Mouse (Mus musculus): ENCODE data around the gene Srrm1. TPM values are rescaled to one million over a fixed set of nuclear protein-coding genes. Genes with fewer than 3 reads are reported as not detected.
"Not testable (repeated sequence)": the region's sequence is repeated elsewhere in the genome, so short reads cannot be mapped to it uniquely, and the experiment has no call there.

Srrm1 gene
- polyA plus RNA-seq, 1 experiment from 2014 or later = 257 TPM

GRCm38 (mm10) chr4:135381355-135381754 lies 28.2 kb upstream of the Srrm1 start:
- H3K9ac ChIP-seq (replicated peaks) = no peak overlapping the region
- ATAC-seq (ENCODE audit: low FRiP score, low read depth) = no peak
- no peaks in the 10 kb centered on the region for H3K36me3 ChIP-seq
- H3K27me3 ChIP-seq = peaks cover 14% of the 10 kb centered on the region
- no peak overlapping the region for H3K27ac ChIP-seq (replicated peaks)
- no peak overlapping the region for H3K4me3 ChIP-seq
- H3K4me1 ChIP-seq = no peaks in the 10 kb centered on the region
- no peak overlapping the region for H3K4me2 ChIP-seq (replicated peaks)
- 57% methylated on average over 8 of the region's 8 CpGs for WGBS
- H3K9me3 ChIP-seq = no peaks in the 10 kb centered on the region

GRCm38 (mm10) chr4:135377241-135377640 lies 24.1 kb upstream of the Srrm1 start:
- WGBS = 84% methylated on average over 11 of the region's 11 CpGs
- H3K27ac ChIP-seq (replicated peaks) = no peak overlapping the region
- no peak overlapping the region for H3K4me2 ChIP-seq (replicated peaks)
- no peak overlapping the region for H3K9ac ChIP-seq (replicated peaks)
- no peak for ATAC-seq (ENCODE audit: low FRiP score, low read depth)
- H3K36me3 ChIP-seq = no peaks in the 10 kb centered on the region
- 0 out of 2 replicates have a peak, but pooled peaks cover 3% of the 10 kb centered on the region for H3K9me3 ChIP-seq
- 0 out of 2 replicates have a peak, but pooled peaks cover 4% of the 10 kb centered on the region for H3K27me3 ChIP-seq
- H3K4me1 ChIP-seq = no peaks in the 10 kb centered on the region
- no peak overlapping the region for H3K4me3 ChIP-seq

- H3K9me3 ChIP-seq = 0 out of 2 replicates have a peak, but pooled peaks cover 3% of the 10 kb centered on the region
- no peak overlapping the region for H3K9ac ChIP-seq (replicated peaks)
- 66% methylated on average over 3 of the region's 3 CpGs for WGBS
- H3K4me1 ChIP-seq = no peaks in the 10 kb centered on the region
- H3K4me3 ChIP-seq = no peak overlapping the region
- 0 out of 2 replicates have a peak, but pooled peaks cover 4% of the 10 kb centered on the region for H3K27me3 ChIP-seq
- no peak overlapping the region for H3K4me2 ChIP-seq (replicated peaks)
- no peak for ATAC-seq (ENCODE audit: low FRiP score, low read depth)
- no peak overlapping the region for H3K27ac ChIP-seq (replicated peaks)
- no peaks in the 10 kb centered on the region for H3K36me3 ChIP-seq
These were observed 22.3 kb upstream of the Srrm1 start for GRCm38 (mm10) chr4:135375444-135375843.

- H3K36me3 ChIP-seq = no peaks in the 10 kb centered on the region
- H3K27me3 ChIP-seq = no peaks in the 10 kb centered on the region
- H3K9ac ChIP-seq (replicated peaks) = no peak overlapping the region
- no peak for ATAC-seq (ENCODE audit: low FRiP score, low read depth)
- no peak overlapping the region for H3K27ac ChIP-seq (replicated peaks)
- no peak overlapping the region for H3K4me2 ChIP-seq (replicated peaks)
- H3K4me3 ChIP-seq = no peak overlapping the region
- H3K9me3 ChIP-seq = 0 out of 2 replicates have a peak, but pooled peaks cover 3% of the 10 kb centered on the region
- H3K4me1 ChIP-seq = no peaks in the 10 kb centered on the region
- WGBS = 77% methylated on average over 5 of the region's 5 CpGs
These were observed 20.2 kb upstream of the Srrm1 start for GRCm38 (mm10) chr4:135373299-135373698.

GRCm38 (mm10) chr4:135370372-135370771 lies 17.3 kb upstream of the Srrm1 start:
- Histone ChIP-seq H3K9ac (replicated peaks) (no peak overlapping the region), H3K27ac (replicated peaks) (no peak overlapping the region), H3K27me3 (no peaks in the 10 kb centered on the region), H3K9me3 (0 out of 2 replicates have a peak, but pooled peaks cover 2% of the 10 kb centered on the region), H3K4me1 (no peaks in the 10 kb centered on the region), H3K36me3 (no peaks in the 10 kb centered on the region), H3K4me3 (no peak overlapping the region), H3K4me2 (replicated peaks) (no peak overlapping the region)
- ATAC-seq (ENCODE audit: low FRiP score, low read depth) = no peak
- WGBS = 79% methylated on average over 11 of the region's 11 CpGs

- Histone ChIP-seq H3K27ac (replicated peaks) (no peak overlapping the region), H3K27me3 (0 out of 2 replicates have a peak, but pooled peaks cover 3% of the 10 kb centered on the region), H3K4me2 (replicated peaks) (no peak overlapping the region), H3K4me1 (0 out of 2 replicates have a peak, but pooled peaks cover 5% of the 10 kb centered on the region), H3K36me3 (no peaks in the 10 kb centered on the region), H3K9ac (replicated peaks) (no peak overlapping the region), H3K9me3 (no peaks in the 10 kb centered on the region), H3K4me3 (no peak overlapping the region)
- ATAC-seq (ENCODE audit: low FRiP score, low read depth) = no peak
- 29% methylated on average over 6 of the region's 6 CpGs for WGBS
These were observed 9.7 kb upstream of the Srrm1 start for GRCm38 (mm10) chr4:135362828-135363227.

- 0 out of 2 replicates have a peak, but pooled peaks cover 5% of the 10 kb centered on the region for H3K4me1 ChIP-seq
- 0 out of 2 replicates have a peak, but pooled peaks cover 3% of the 10 kb centered on the region for H3K27me3 ChIP-seq
- no peak overlapping the region for H3K4me3 ChIP-seq
- H3K27ac ChIP-seq (replicated peaks) = no peak overlapping the region
- H3K9ac ChIP-seq (replicated peaks) = no peak overlapping the region
- H3K9me3 ChIP-seq = no peaks in the 10 kb centered on the region
- no peak overlapping the region for H3K4me2 ChIP-seq (replicated peaks)
- ATAC-seq (ENCODE audit: low FRiP score, low read depth) = no peak
- H3K36me3 ChIP-seq = no peaks in the 10 kb centered on the region
- 91% methylated on average over 12 of the region's 12 CpGs for WGBS
These were observed 8.6 kb upstream of the Srrm1 start for GRCm38 (mm10) chr4:135361722-135362121.

GRCm38 (mm10) chr4:135358736-135359135 lies 5.6 kb upstream of the Srrm1 start:
- Histone ChIP-seq H3K27me3 (0 out of 2 replicates have a peak, but pooled peaks cover 3% of the 10 kb centered on the region), H3K9ac (replicated peaks) (no peak overlapping the region), H3K4me1 (peaks cover 15% of the 10 kb centered on the region), H3K4me2 (replicated peaks) (no peak overlapping the region), H3K27ac (replicated peaks) (no peak overlapping the region), H3K9me3 (no peaks in the 10 kb centered on the region), H3K36me3 (no peaks in the 10 kb centered on the region), H3K4me3 (no peak overlapping the region)
- ATAC-seq (ENCODE audit: low FRiP score, low read depth) = no peak
- WGBS = 1% methylated on average over 6 of the region's 6 CpGs

- Histone ChIP-seq H3K27me3 (0 out of 2 replicates have a peak, but pooled peaks cover 2% of the 10 kb centered on the region), H3K9me3 (no peaks in the 10 kb centered on the region), H3K27ac (replicated peaks) (no peak overlapping the region), H3K4me1 (peaks cover 11% of the 10 kb centered on the region), H3K36me3 (no peaks in the 10 kb centered on the region), H3K9ac (replicated peaks) (no peak overlapping the region), H3K4me2 (replicated peaks) (no peak overlapping the region), H3K4me3 (no peak overlapping the region)
- no peak for ATAC-seq (ENCODE audit: low FRiP score, low read depth)
- 85% methylated on average over 12 of the region's 12 CpGs for WGBS
These were observed 4.2 kb upstream of the Srrm1 start for GRCm38 (mm10) chr4:135357221-135357920.

- ATAC-seq (ENCODE audit: low FRiP score, low read depth) = no peak
- Histone ChIP-seq H3K4me1 (peaks cover 20% of the 10 kb centered on the region), H3K4me3 (no peak overlapping the region), H3K4me2 (replicated peaks) (no peak overlapping the region), H3K27me3 (no peaks in the 10 kb centered on the region), H3K9ac (replicated peaks) (0 out of 2 replicates have a peak overlapping the region, but pooled peaks have one; percentile 28), H3K36me3 (no peaks in the 10 kb centered on the region), H3K27ac (replicated peaks) (no peak overlapping the region), H3K9me3 (no peaks in the 10 kb centered on the region)
- WGBS = 80% methylated on average over 9 of the region's 9 CpGs
These were observed 2.9 kb upstream of the Srrm1 start for GRCm38 (mm10) chr4:135355886-135356550.

GRCm38 (mm10) chr4:135354751-135355150 lies 1.6 kb upstream of the Srrm1 start:
- not testable (repeated sequence) for ATAC-seq (ENCODE audit: low FRiP score, low read depth); H3K36me3 ChIP-seq; H3K4me3 ChIP-seq; H3K9me3 ChIP-seq; H3K27me3 ChIP-seq; H3K9ac ChIP-seq (replicated peaks); H3K4me2 ChIP-seq (replicated peaks)
- H3K27ac ChIP-seq (replicated peaks) = peak overlapping the region; percentile 97; the same call in 1 of the 2 replicates
- H3K4me1 ChIP-seq = peaks cover 21% of the 10 kb centered on the region

- Histone ChIP-seq H3K9ac (replicated peaks) (peak overlapping the region; percentile 60), H3K4me2 (replicated peaks) (peak overlapping the region; percentile 65), H3K27me3 (no peaks in the 10 kb centered on the region), H3K9me3 (no peaks in the 10 kb centered on the region), H3K36me3 (peaks cover 12% of the 10 kb centered on the region), H3K4me1 (peaks cover 21% of the 10 kb centered on the region), H3K4me3 (peak overlapping the region; percentile 99), H3K27ac (replicated peaks) (peak overlapping the region; percentile 97)
- ATAC-seq (ENCODE audit: low FRiP score, low read depth) = no peak
- 23% methylated on average over 12 of the region's 12 CpGs for WGBS
These were observed 801 bp upstream of the Srrm1 start for GRCm38 (mm10) chr4:135353794-135354450.

Measured in midbrain, embryonic 12.5 days (tissue).